Mouse (Mus musculus): ENCODE results near the gene H2afx.

DNA sequence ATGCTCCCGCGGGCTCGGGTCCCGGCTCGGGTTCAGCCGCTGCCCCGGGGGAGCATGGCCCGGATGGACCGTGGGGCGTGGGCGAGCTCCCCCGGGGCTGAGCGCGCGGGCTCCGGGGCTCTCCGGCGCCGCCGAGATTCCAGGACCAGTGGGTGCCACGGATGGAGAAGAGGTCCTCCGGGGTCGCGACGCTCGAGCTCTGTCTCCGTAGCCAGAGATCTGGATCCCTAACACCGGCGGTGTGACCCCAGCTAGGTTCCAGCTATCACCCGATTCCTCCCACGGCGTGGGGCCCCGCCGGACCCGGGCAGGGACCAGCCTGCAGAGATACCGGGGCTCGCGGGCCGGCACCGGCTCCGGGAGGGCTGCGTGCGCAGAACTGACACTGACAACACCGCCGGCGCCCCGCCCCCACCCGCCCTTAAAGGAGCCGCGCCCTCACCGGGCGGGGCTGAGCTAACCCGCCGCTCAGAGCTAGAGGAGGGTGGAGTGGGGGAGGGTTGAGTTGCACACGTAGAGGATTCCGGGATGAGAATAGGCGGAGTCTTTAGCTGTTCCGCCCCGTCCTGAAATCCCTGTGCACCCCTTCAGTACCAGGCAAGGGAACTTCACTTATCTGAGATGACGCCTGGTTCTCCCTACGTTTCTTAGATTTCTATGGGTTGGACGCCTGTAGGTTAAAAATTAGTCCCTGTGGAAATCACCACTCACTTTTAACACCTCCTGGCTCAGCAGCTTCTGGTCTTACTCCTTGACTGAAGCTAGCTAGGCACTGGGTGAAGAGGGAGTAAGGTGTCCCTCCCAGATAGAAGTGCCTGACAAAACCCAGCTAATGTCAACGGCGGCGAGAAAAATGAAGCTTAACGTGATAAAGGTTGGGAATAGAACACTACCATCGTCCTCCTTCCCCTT, 14.4 kb upstream of the H2afx start, which contains the start of gene C2cd2l:
- TF ChIP-seq CTCF (IDR thresholded peaks at IDR 0.05; ENCODE audit: extremely low read depth, insufficient read depth, low read length): no peak
- peak; percentile 60 for TF ChIP-seq POLR2A (IDR thresholded peaks at IDR 0.05; ENCODE audit: extremely low read depth, insufficient read depth, low read length)

Data from cortical plate, adult 2 months (tissue).